In genomic region chr17:66092664-66093063, GRCm38 (mm10) we compare ENCODE assay signal across 26 mouse cellular contexts. TPM values are rescaled to one million over a fixed set of nuclear protein-coding genes. Genes with fewer than 3 reads are reported as not detected.
DNase-seq lines count a peak whose midpoint lies in the region; ATAC-seq and TF ChIP-seq lines count a peak whose summit lies in the region.
"Had no signal": no experiment of that assay in that cellular context is flagged by ENCODE, and none has a peak within 500 bp of the region (broad histone marks: within the 10 kb centered on the region; RNA-seq: fewer than 3 reads in every experiment).

No protein-coding gene starts in this region.

- H3K4me3 ChIP-seq in stomach, postnatal 0 days (ENCODE audit: low read depth, low read length), result no peak overlapping the region
- H3K4me3 ChIP-seq: embryonic facial prominence, embryonic 12.5 days; embryonic facial prominence, embryonic 15.5 days; gastrocnemius, adult 2 months; heart, adult 2 months; hindbrain, embryonic 13.5 days had no signal

- WGBS in stomach, postnatal 0 days, result 58% methylated on average over 3 of the region's 3 CpGs

- H3K27me3 ChIP-seq in stomach, postnatal 0 days (ENCODE audit: control insufficient read depth, insufficient read depth, low read length), result no peaks in the 10 kb centered on the region
- H3K27me3 ChIP-seq: CH12.LX; embryonic facial prominence, embryonic 12.5 days; embryonic facial prominence, embryonic 15.5 days; hindbrain, embryonic 13.5 days had no signal

- peak overlapping the region; percentile 30; the same call in 1 of the 2 replicates for H3K27ac ChIP-seq in stomach, postnatal 0 days (replicated peaks)
- H3K27ac ChIP-seq: embryonic facial prominence, embryonic 12.5 days; embryonic facial prominence, embryonic 15.5 days; gastrocnemius, adult 2 months; heart, adult 2 months; hindbrain, embryonic 13.5 days had no signal

- H3K9ac ChIP-seq in stomach, postnatal 0 days (ENCODE audit: low read length), result no peak overlapping the region
- H3K9ac ChIP-seq: embryonic facial prominence, embryonic 12.5 days; embryonic facial prominence, embryonic 15.5 days; forebrain, postnatal 0 days; hindbrain, embryonic 13.5 days had no signal

- 0 out of 2 replicates have a peak, but pooled peaks cover 3% of the 10 kb centered on the region for H3K36me3 ChIP-seq in stomach, postnatal 0 days (ENCODE audit: control insufficient read depth, insufficient read depth, low read length)

- peak; percentile 12 for DNase-seq in 3T3-L1 (ENCODE audit: low read depth, low spot score)
- DNase-seq in 416B (ENCODE audit: low read depth), result peak; percentile 17
- no peak for DNase-seq in stomach, postnatal 0 days (ENCODE audit: low spot score)
- no peak for DNase-seq in thymus, postnatal 0 days (ENCODE audit: low spot score)
- no peak for DNase-seq in cerebellum, adult 11 months
- DNase-seq: adrenal gland, adult 2 months; adrenal gland, postnatal 14 days; B cell, adult 2 months; cerebellum, adult 11-12 months; cerebellum, adult 8-10 months; cerebellum, postnatal 10 days; cerebellum, postnatal 36 days; forebrain, postnatal 0 days; gastrocnemius, adult 2 months; gastrocnemius, postnatal 14 days; heart, adult 2 months had no signal

- no peak for TF ChIP-seq CTCF in stomach, postnatal 0 days (IDR thresholded peaks at IDR 0.05; ENCODE audit: low read depth)

- no peaks in the 10 kb centered on the region for H3K9me3 ChIP-seq in stomach, postnatal 0 days (ENCODE audit: control insufficient read depth, low read length)
- H3K9me3 ChIP-seq: embryonic facial prominence, embryonic 12.5 days; embryonic facial prominence, embryonic 15.5 days; G1E; hindbrain, embryonic 13.5 days had no signal

- TF ChIP-seq EP300 in stomach, postnatal 0 days (optimal IDR thresholded peaks at IDR 0.05), result no peak

- no peaks in the 10 kb centered on the region for H3K4me1 ChIP-seq in stomach, postnatal 0 days (replicated peaks; ENCODE audit: control insufficient read depth, insufficient read depth)
- H3K4me1 ChIP-seq: embryonic facial prominence, embryonic 15.5 days had no signal

- peak; percentile 32 for ATAC-seq in inflammation-experienced regulatory T-cells, adult 6 months
- ATAC-seq in stomach, postnatal 0 days (ENCODE audit: low FRiP score, low TSS enrichment), result no peak
- ATAC-seq: forebrain, embryonic 14.5 days; forebrain, postnatal 0 days; hindbrain, embryonic 16.5 days; intestine, embryonic 16.5 days had no signal

- no peak overlapping the region for H3K4me2 ChIP-seq in stomach, postnatal 0 days (replicated peaks; ENCODE audit: low read depth)
- H3K4me2 ChIP-seq: embryonic facial prominence, embryonic 12.5 days; embryonic facial prominence, embryonic 15.5 days; heart, embryonic 11.5 days; hindbrain, embryonic 13.5 days had no signal

RNA-seq across cellular contexts. Expression of gene Ndufv2, which starts 8.7 kb away (rescaled TPM):
- polyA plus RNA-seq in inflammation-experienced regulatory T-cells, adult 6 months (2017; shearing (Covaris generic)), result 100 to 1,000 TPM; 224 to 258 (median 256) TPM
- polyA plus RNA-seq in stomach, postnatal 0 days (2015; fragmentation: Nextera tagmentation; extraction: Ambion mirVana), result 348 and 356 TPM in 2 replicates
- 346 and 377 TPM in 2 replicates for polyA plus RNA-seq in thymus, postnatal 0 days (2015; fragmentation: Nextera tagmentation; extraction: Ambion mirVana)

RNA-seq across cellular contexts. Expression of gene Ankrd12, which starts 15.8 kb away (rescaled TPM):
- polyA plus RNA-seq in inflammation-experienced regulatory T-cells, adult 6 months (2017; shearing (Covaris generic)), result 100 to 1,000 TPM in 2 of 3 experiments, 10 to 100 TPM in 1; 95.5 to 175 (median 163) TPM
- 23.4 and 25.5 TPM in 2 replicates for polyA plus RNA-seq in stomach, postnatal 0 days (2015; fragmentation: Nextera tagmentation; extraction: Ambion mirVana)
- polyA plus RNA-seq in thymus, postnatal 0 days (2015; fragmentation: Nextera tagmentation; extraction: Ambion mirVana), result 31.6 and 32.4 TPM in 2 replicates

RNA-seq across cellular contexts. Expression of gene Washc1, which starts 18.7 kb away (rescaled TPM):
- polyA plus RNA-seq in inflammation-experienced regulatory T-cells, adult 6 months (2017; shearing (Covaris generic)), result 10 to 100 TPM; 32.2 to 42.5 (median 32.9) TPM
- 27.2 and 27.6 TPM in 2 replicates for polyA plus RNA-seq in stomach, postnatal 0 days (2015; fragmentation: Nextera tagmentation; extraction: Ambion mirVana)
- polyA plus RNA-seq in thymus, postnatal 0 days (2015; fragmentation: Nextera tagmentation; extraction: Ambion mirVana), result 46.0 and 52.3 TPM in 2 replicates

RNA-seq across cellular contexts. Expression of gene Ddx11, which starts 30.7 kb away (rescaled TPM):
- 10 to 100 TPM; 13.0 to 16.8 (median 14.9) TPM for polyA plus RNA-seq in inflammation-experienced regulatory T-cells, adult 6 months (2017; shearing (Covaris generic))
- 2.9 TPM in 2 replicates for polyA plus RNA-seq in stomach, postnatal 0 days (2015; fragmentation: Nextera tagmentation; extraction: Ambion mirVana)
- 12.7 and 13.4 TPM in 2 replicates for polyA plus RNA-seq in thymus, postnatal 0 days (2015; fragmentation: Nextera tagmentation; extraction: Ambion mirVana)

Comparison
In these comparisons a context has a peak if more than half of its experiments do, and no peak if none do; other contexts are left out.
1. DNase-seq: peak in 3T3-L1 (single experiment) and 416B (single experiment); none in stomach, postnatal 0 days (single experiment), thymus, postnatal 0 days (single experiment) and cerebellum, adult 11 months (single experiment).